ENCODE assay signal across 9 mouse cellular contexts in genomic region chr5:24730488-24730871, GRCm38 (mm10). TPM values are rescaled to one million over a fixed set of nuclear protein-coding genes. Genes with fewer than 3 reads are reported as not detected.
A peak's percentile ranks its signal among the peaks of the same experiment; 100 is the strongest.
DNase-seq lines count a peak whose midpoint lies in the region; ATAC-seq and TF ChIP-seq lines count a peak whose summit lies in the region.
"Had no signal": no experiment of that assay in that cellular context is flagged by ENCODE, and none has a peak within 500 bp of the region (broad histone marks: within the 10 kb centered on the region; RNA-seq: fewer than 3 reads in every experiment).

Gene Wdr86 (minus strand): TSS chr5:24730727.

- H3K4me2 ChIP-seq in hindbrain, embryonic 11.5 days (replicated peaks; ENCODE audit: low read depth, low read length), result peak within 1 kb of the TSS; percentile 63
- peak within 1 kb of the TSS; percentile 63 for H3K4me2 ChIP-seq in liver, postnatal 0 days (ENCODE audit: low read depth, low read length)

- WGBS in hindbrain, embryonic 11.5 days, result under 1% methylated on average over 23 of the region's 23 CpGs
- 3% methylated on average over 23 of the region's 23 CpGs for WGBS in liver, postnatal 0 days (ENCODE audit: insufficient replicate concordance)

- H3K9ac ChIP-seq in hindbrain, embryonic 11.5 days (ENCODE audit: low read depth, low read length), result peak within 1 kb of the TSS; percentile 55; the same call in 1 of the 2 replicates
- H3K9ac ChIP-seq in liver, postnatal 0 days (replicated peaks), result peak within 1 kb of the TSS; percentile 26; the same call in 1 of the 2 replicates

- TF ChIP-seq EP300 in liver, postnatal 0 days (IDR thresholded peaks at IDR 0.05; ENCODE audit: low read depth), result no peak

- no peaks in the 10 kb centered on the region for H3K36me3 ChIP-seq in hindbrain, embryonic 11.5 days (ENCODE audit: control insufficient read depth, insufficient read depth, low read length)
- H3K36me3 ChIP-seq in liver, postnatal 0 days (replicated peaks; ENCODE audit: insufficient read depth, low read length), result no peaks in the 10 kb centered on the region

- no peak for DNase-seq in gastrocnemius, adult 2 months
- DNase-seq in gastrocnemius, postnatal 14 days, result no peak
- peak; percentile 49 for DNase-seq in ZHBTc4 (ENCODE audit: low read depth, low spot score)
- peak; percentile 53 for DNase-seq in hindbrain, embryonic 11.5 days (ENCODE audit: low spot score)
- no peak for DNase-seq in liver, postnatal 0 days
- DNase-seq in MN1 (ENCODE audit: low spot score), result no peak
- no peak for DNase-seq in gastrocnemius, postnatal 4 days (ENCODE audit: low spot score in 2 of 2)
- no peak for DNase-seq in ovary, postnatal 14 days (ENCODE audit: low spot score)

- H3K27me3 ChIP-seq in hindbrain, embryonic 11.5 days (ENCODE audit: control insufficient read depth, insufficient read depth, low read length), result peaks cover 24% of the 10 kb centered on the region
- peaks cover 29% of the 10 kb centered on the region for H3K27me3 ChIP-seq in liver, postnatal 0 days (ENCODE audit: insufficient read depth, low read length)

- H3K4me1 ChIP-seq in hindbrain, embryonic 11.5 days (replicated peaks; ENCODE audit: control insufficient read depth, insufficient read depth, low read length), result peaks cover 4% of the 10 kb centered on the region
- H3K4me1 ChIP-seq in liver, postnatal 0 days (ENCODE audit: insufficient read depth), result peaks cover 9% of the 10 kb centered on the region

- intact Hi-C loops in gastrocnemius, adult 2 months (cut with DNase I), result no loop called here
- intact Hi-C loops in gastrocnemius, postnatal 14 days (cut with DNase I; ENCODE audit: low total_unique reads), result no loop called here

- TF ChIP-seq CTCF in gastrocnemius, adult 2 months (IDR thresholded peaks at IDR 0.05), result no peak
- no peak for TF ChIP-seq CTCF in liver, postnatal 0 days (IDR thresholded peaks at IDR 0.05; ENCODE audit: low read depth)

- peak; percentile 23 for ATAC-seq in hindbrain, embryonic 11.5 days (ENCODE audit: low FRiP score)
- no peak for ATAC-seq in liver, postnatal 0 days

- H3K27ac ChIP-seq in gastrocnemius, adult 2 months, result no peak within 1 kb of the TSS
- H3K27ac ChIP-seq in hindbrain, embryonic 11.5 days (ENCODE audit: low read depth, low read length), result peak within 1 kb of the TSS; percentile 10; the same call in 1 of the 2 replicates
- peak within 1 kb of the TSS; percentile 29; the same call in 1 of the 2 replicates for H3K27ac ChIP-seq in liver, postnatal 0 days (ENCODE audit: low read depth)

- H3K9me3 ChIP-seq in hindbrain, embryonic 11.5 days (ENCODE audit: control insufficient read depth, low read length), result no peaks in the 10 kb centered on the region
- H3K9me3 ChIP-seq in liver, postnatal 0 days (ENCODE audit: low read length), result no peaks in the 10 kb centered on the region

- H3K4me3 ChIP-seq in gastrocnemius, adult 2 months, result peak within 1 kb of the TSS; percentile 64
- H3K4me3 ChIP-seq in hindbrain, embryonic 11.5 days (ENCODE audit: low read depth, low read length), result peak within 1 kb of the TSS; percentile 47
- peak within 1 kb of the TSS; percentile 41 for H3K4me3 ChIP-seq in liver, postnatal 0 days (ENCODE audit: low read depth, low read length)
- H3K4me3 ChIP-seq: erythroblast, embryonic 14.5 days had no signal

RNA-seq across cellular contexts. Expression of gene Wdr86, which starts in this region (rescaled TPM):
- not detected for total RNA-seq in gastrocnemius, adult 2 months (2021)
- total RNA-seq in gastrocnemius, postnatal 14 days (2021), result under 1 TPM; 0.07 to 0.35 TPM
- polyA plus RNA-seq in hindbrain, embryonic 11.5 days (2014; fragmentation: Nextera tagmentation; extraction: Ambion mirVana), result 15.4 and 17.5 TPM in 2 replicates
- polyA plus RNA-seq in liver, postnatal 0 days (2015; fragmentation: Nextera tagmentation; extraction: Ambion mirVana), result 1.4 and 1.6 TPM in 2 replicates
- 1 to 10 TPM; 2.1 to 2.3 TPM for total RNA-seq in gastrocnemius, postnatal 4 days (2021)
- polyA plus RNA-seq: erythroblast, embryonic 14.5 days had no signal

Comparison
In these comparisons a context has a peak if more than half of its experiments do, and no peak if none do; other contexts are left out.
1. DNase-seq: peak in ZHBTc4 (single experiment) and hindbrain, embryonic 11.5 days (single experiment); none in gastrocnemius, adult 2 months (single experiment), gastrocnemius, postnatal 14 days (single experiment), liver, postnatal 0 days (single experiment), MN1 (single experiment), gastrocnemius, postnatal 4 days (0 of 2) and ovary, postnatal 14 days (single experiment).
2. Peak in every context shown above with its lines, with median percentiles within 50 percentile points of each other: H3K4me3 ChIP-seq.